Mouse (Mus musculus) liver, adult 2 months (tissue): ENCODE data around the gene H2-T24.

Experiments
- CTCF ChIP-seq: fragments of 200-500 bp; IDR thresholded peaks from 2 replicates; pipeline ENCODE4 v1.5.1; 2011; ENCODE audit warnings: low read depth, low read length, control low read depth
- POLR2A ChIP-seq: fragments of 200-500 bp; IDR thresholded peaks from 2 replicates; pipeline ENCODE4 v1.6.1; 2011; ENCODE audit warnings: low read length, control low read depth; ENCODE audit not compliant: insufficient read depth; ENCODE audit errors: extremely low read depth

DNA sequence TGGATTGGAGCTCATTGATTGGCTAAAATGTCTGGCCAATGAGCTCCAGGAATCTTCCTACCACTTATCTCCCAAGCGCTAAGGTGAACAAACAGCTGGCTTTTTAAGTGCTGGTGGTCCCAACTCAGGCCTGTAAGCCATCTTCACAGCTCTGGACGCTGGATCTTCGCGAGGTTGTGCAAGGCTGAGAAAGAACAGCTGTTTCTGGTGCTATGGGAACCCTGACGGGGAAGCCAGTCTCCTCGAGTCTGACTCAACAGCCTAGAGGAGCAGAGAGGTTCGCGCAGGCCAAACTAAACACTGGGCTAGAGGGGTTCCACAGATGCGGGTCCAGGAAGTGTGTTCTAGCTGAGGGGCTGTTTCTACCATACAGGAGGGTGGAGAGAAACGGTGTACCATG lies 28.6 kb downstream of the H2-T24 start:
- TF ChIP-seq CTCF (no peak), POLR2A (no peak)
